Mouse (Mus musculus): ENCODE measurements around the gene Ttc39d. TPM values are rescaled to one million over a fixed set of nuclear protein-coding genes. Genes with fewer than 3 reads are reported as not detected.
A peak's percentile ranks its signal among the peaks of the same experiment; 100 is the strongest.
"Not testable (repeated sequence)": the region's sequence is repeated elsewhere in the genome, so short reads cannot be mapped to it uniquely, and the experiment has no call there.

Gene Ttc39d
- polyA plus RNA-seq, 1 experiment from 2014 or later = 0.11 TPM

GRCm38 (mm10) chr17:80213998-80214397, 6.7 kb downstream of the Ttc39d start:
- WGBS = 90% methylated on average over 4 of the region's 4 CpGs

GRCm38 (mm10) chr17:80220131-80220530, 12.9 kb downstream of the Ttc39d start:
- H3K27me3 ChIP-seq (replicated peaks; ENCODE audit: control insufficient read depth, insufficient read depth, low read length) = no peaks in the 10 kb centered on the region
- H3K4me3 ChIP-seq (ENCODE audit: low read depth, low read length) = no peak overlapping the region
- H3K4me1 ChIP-seq (ENCODE audit: control insufficient read depth, insufficient read depth, low read length) = peaks cover 3% of the 10 kb centered on the region; the same call in 1 of the 2 replicates
- H3K9me3 ChIP-seq (replicated peaks; ENCODE audit: control insufficient read depth, low read length) = no peaks in the 10 kb centered on the region
- 71% methylated on average over 2 of the region's 2 CpGs for WGBS
- ATAC-seq (no peak), DNase-seq (ENCODE audit: low spot score) (no peak)
- no peak overlapping the region for H3K4me2 ChIP-seq (ENCODE audit: low read length)
- no peaks in the 10 kb centered on the region for H3K36me3 ChIP-seq (ENCODE audit: control insufficient read depth, insufficient read depth, low read length)
- H3K9ac ChIP-seq (ENCODE audit: low read length) = no peak overlapping the region
- H3K27ac ChIP-seq (ENCODE audit: low read depth, low read length) = no peak overlapping the region

More at GRCm38 (mm10) chr17:80213998-80214397, 6.7 kb downstream of the Ttc39d start:
- H3K4me3 ChIP-seq (ENCODE audit: low read depth, low read length); H3K27ac ChIP-seq (ENCODE audit: low read depth, low read length); H3K4me2 ChIP-seq (ENCODE audit: low read length); H3K9me3 ChIP-seq (replicated peaks; ENCODE audit: control insufficient read depth, low read length); H3K36me3 ChIP-seq (ENCODE audit: control insufficient read depth, insufficient read depth, low read length); H3K4me1 ChIP-seq (ENCODE audit: control insufficient read depth, insufficient read depth, low read length); H3K9ac ChIP-seq (ENCODE audit: low read length); H3K27me3 ChIP-seq (replicated peaks; ENCODE audit: control insufficient read depth, insufficient read depth, low read length); ATAC-seq; DNase-seq (ENCODE audit: low spot score): not testable (repeated sequence)

GRCm38 (mm10) chr17:80221202-80221601, 13.9 kb downstream of the Ttc39d start:
- Histone ChIP-seq H3K9ac (ENCODE audit: low read length) (no peak overlapping the region), H3K27me3 (replicated peaks; ENCODE audit: control insufficient read depth, insufficient read depth, low read length) (no peaks in the 10 kb centered on the region), H3K27ac (ENCODE audit: low read depth, low read length) (no peak overlapping the region), H3K4me1 (ENCODE audit: control insufficient read depth, insufficient read depth, low read length) (peaks cover 3% of the 10 kb centered on the region; the same call in 1 of the 2 replicates), H3K9me3 (replicated peaks; ENCODE audit: control insufficient read depth, low read length) (no peaks in the 10 kb centered on the region), H3K4me3 (ENCODE audit: low read depth, low read length) (no peak overlapping the region), H3K4me2 (ENCODE audit: low read length) (no peak overlapping the region), H3K36me3 (ENCODE audit: control insufficient read depth, insufficient read depth, low read length) (no peaks in the 10 kb centered on the region)
- no peak for DNase-seq (ENCODE audit: low spot score)
- WGBS = 64% methylated on average over 9 of the region's 9 CpGs
- no peak for ATAC-seq

- DNase-seq (ENCODE audit: low spot score) = peak; percentile 13
- Histone ChIP-seq H3K9ac (ENCODE audit: low read length) (no peak overlapping the region), H3K4me1 (ENCODE audit: control insufficient read depth, insufficient read depth, low read length) (peaks cover 3% of the 10 kb centered on the region; the same call in 1 of the 2 replicates), H3K36me3 (ENCODE audit: control insufficient read depth, insufficient read depth, low read length) (no peaks in the 10 kb centered on the region), H3K27me3 (replicated peaks; ENCODE audit: control insufficient read depth, insufficient read depth, low read length) (no peaks in the 10 kb centered on the region), H3K27ac (ENCODE audit: low read depth, low read length) (no peak overlapping the region), H3K4me2 (ENCODE audit: low read length) (no peak overlapping the region), H3K4me3 (ENCODE audit: low read depth, low read length) (no peak overlapping the region), H3K9me3 (replicated peaks; ENCODE audit: control insufficient read depth, low read length) (no peaks in the 10 kb centered on the region)
- 68% methylated on average over 3 of the region's 3 CpGs for WGBS
- ATAC-seq = no peak
Measured at GRCm38 (mm10) chr17:80221890-80222628, 14.8 kb downstream of the Ttc39d start.

- Histone ChIP-seq H3K4me3 (ENCODE audit: low read depth, low read length) (peak overlapping the region; percentile 56), H3K9me3 (replicated peaks; ENCODE audit: control insufficient read depth, low read length) (no peaks in the 10 kb centered on the region), H3K9ac (ENCODE audit: low read length) (peak overlapping the region; percentile 72; the same call in 1 of the 2 replicates), H3K36me3 (ENCODE audit: control insufficient read depth, insufficient read depth, low read length) (peaks cover 5% of the 10 kb centered on the region; the same call in 1 of the 2 replicates), H3K4me1 (ENCODE audit: control insufficient read depth, insufficient read depth, low read length) (peaks cover 3% of the 10 kb centered on the region; the same call in 1 of the 2 replicates), H3K27ac (ENCODE audit: low read depth, low read length) (0 out of 2 replicates have a peak overlapping the region, but pooled peaks have one; percentile 75), H3K4me2 (ENCODE audit: low read length) (peak overlapping the region; percentile 69), H3K27me3 (replicated peaks; ENCODE audit: control insufficient read depth, insufficient read depth, low read length) (no peaks in the 10 kb centered on the region)
- DNase-seq (ENCODE audit: low spot score) (peak; percentile 2), ATAC-seq (peak; percentile 54)
- WGBS = 8% methylated on average over 9 of the region's 9 CpGs
Measured at GRCm38 (mm10) chr17:80223829-80224228, 16.6 kb downstream of the Ttc39d start.

- peaks cover 3% of the 10 kb centered on the region; the same call in 1 of the 2 replicates for H3K4me1 ChIP-seq (ENCODE audit: control insufficient read depth, insufficient read depth, low read length)
- DNase-seq (ENCODE audit: low spot score) = peak; percentile 97
- ATAC-seq = peak; percentile 98
- no peaks in the 10 kb centered on the region for H3K9me3 ChIP-seq (replicated peaks; ENCODE audit: control insufficient read depth, low read length)
- H3K36me3 ChIP-seq (ENCODE audit: control insufficient read depth, insufficient read depth, low read length) = peaks cover 8% of the 10 kb centered on the region; the same call in 1 of the 2 replicates
- H3K27ac ChIP-seq (ENCODE audit: low read depth, low read length) = peak within 1 kb of the TSS; percentile 75
- under 1% methylated on average over 33 of the region's 33 CpGs for WGBS
- H3K4me3 ChIP-seq (ENCODE audit: low read depth, low read length) = peak within 1 kb of the TSS; percentile 56
- peak within 1 kb of the TSS; percentile 72 for H3K9ac ChIP-seq (ENCODE audit: low read length)
- peak within 1 kb of the TSS; percentile 69 for H3K4me2 ChIP-seq (ENCODE audit: low read length)
- no peaks in the 10 kb centered on the region for H3K27me3 ChIP-seq (replicated peaks; ENCODE audit: control insufficient read depth, insufficient read depth, low read length)
Measured at GRCm38 (mm10) chr17:80224326-80225116, 17.3 kb downstream of the Ttc39d start, which contains the start of gene Gemin6. Gene Gemin6, plus strand, starts transcription at chr17:80224441.

GRCm38 (mm10) chr17:80225142-80225541, 17.9 kb downstream of the Ttc39d start:
- ATAC-seq = 0 out of 2 replicates have a peak, but pooled peaks have one; percentile 4
- WGBS = 50% methylated on average over 4 of the region's 5 CpGs
- H3K4me1 ChIP-seq (ENCODE audit: control insufficient read depth, insufficient read depth, low read length); DNase-seq (ENCODE audit: low spot score); H3K9me3 ChIP-seq (replicated peaks; ENCODE audit: control insufficient read depth, low read length); H3K27me3 ChIP-seq (replicated peaks; ENCODE audit: control insufficient read depth, insufficient read depth, low read length); H3K36me3 ChIP-seq (ENCODE audit: control insufficient read depth, insufficient read depth, low read length); H3K27ac ChIP-seq (ENCODE audit: low read depth, low read length): not testable (repeated sequence)
- Histone ChIP-seq H3K4me3 (ENCODE audit: low read depth, low read length) (peak overlapping the region; percentile 56), H3K9ac (ENCODE audit: low read length) (peak overlapping the region; percentile 72), H3K4me2 (ENCODE audit: low read length) (peak overlapping the region; percentile 69)

GRCm38 (mm10) chr17:80229396-80229795, 22.1 kb downstream of the Ttc39d start:
- Histone ChIP-seq H3K9ac (ENCODE audit: low read length) (no peak overlapping the region), H3K4me3 (ENCODE audit: low read depth, low read length) (no peak overlapping the region), H3K9me3 (replicated peaks; ENCODE audit: control insufficient read depth, low read length) (no peaks in the 10 kb centered on the region), H3K27me3 (replicated peaks; ENCODE audit: control insufficient read depth, insufficient read depth, low read length) (no peaks in the 10 kb centered on the region), H3K4me2 (ENCODE audit: low read length) (no peak overlapping the region), H3K4me1 (ENCODE audit: control insufficient read depth, insufficient read depth, low read length) (peaks cover 3% of the 10 kb centered on the region; the same call in 1 of the 2 replicates), H3K36me3 (ENCODE audit: control insufficient read depth, insufficient read depth, low read length) (peaks cover 9% of the 10 kb centered on the region; the same call in 1 of the 2 replicates), H3K27ac (ENCODE audit: low read depth, low read length) (no peak overlapping the region)
- ATAC-seq = no peak
- 86% methylated on average over 2 of the region's 2 CpGs for WGBS
- DNase-seq (ENCODE audit: low spot score) = peak; percentile 33
